Mouse (Mus musculus) myocyte (in vitro differentiated cells): Measurements from ENCODE around the gene Aif1l.

Experiments
- CEBPB ChIP-seq: IDR thresholded peaks from 2 replicates; pipeline ENCODE4 v1.6.1; 2011; ENCODE audit warnings: mild to moderate bottlenecking, moderate library complexity; ENCODE audit not compliant: poor library complexity, insufficient read depth, severe bottlenecking
- E2F4 ChIP-seq: IDR thresholded peaks from one replicate; pipeline ENCODE4 v1.6.1; 2011; ENCODE audit warnings: mild to moderate bottlenecking, control low read depth, moderate library complexity; ENCODE audit not compliant: insufficient read depth
- MAX ChIP-seq: IDR thresholded peaks from one replicate; pipeline ENCODE4 v1.6.1; 2011; ENCODE audit warnings: low read depth, mild to moderate bottlenecking, control low read depth
- MYOD1 ChIP-seq, 3 experiments: IDR thresholded peaks; one replicate each; pipeline ENCODE4 v1.6.1; 2011; ENCODE audit warnings: control low read depth in 2 of 3, low read depth in 2 of 3, mild to moderate bottlenecking in 2 of 3, moderate library complexity in 1 of 3; ENCODE audit not compliant: insufficient read length in 2 of 3, control insufficient read depth in 1 of 3
- MYOG ChIP-seq, 3 experiments: IDR thresholded peaks; one replicate each; pipeline ENCODE4 v1.6.1; 2011; ENCODE audit warnings: control low read depth in 2 of 3, low read depth in 2 of 3, mild to moderate bottlenecking in 2 of 3; ENCODE audit not compliant: insufficient read length in 2 of 3, control insufficient read depth in 1 of 3, insufficient read depth in 1 of 3
- POLR2A ChIP-seq: IDR thresholded peaks from one replicate; pipeline ENCODE4 v1.6.1; 2011; ENCODE audit warnings: low read depth, mild to moderate bottlenecking, control low read depth, moderate library complexity; ENCODE audit not compliant: insufficient read length
- POLR2AphosphoS2 ChIP-seq: IDR thresholded peaks from one replicate; pipeline ENCODE4 v1.6.1; 2011; ENCODE audit warnings: low read depth, control low read depth; ENCODE audit not compliant: insufficient read length
- REST ChIP-seq: IDR thresholded peaks from one replicate; pipeline ENCODE4 v1.6.1; 2011; ENCODE audit warnings: mild to moderate bottlenecking, control low read depth, moderate library complexity; ENCODE audit not compliant: insufficient read depth, insufficient read length
- SRF ChIP-seq: IDR thresholded peaks from one replicate; pipeline ENCODE4 v1.6.1; 2011; ENCODE audit warnings: low read depth; ENCODE audit not compliant: control insufficient read depth, insufficient read length
- TCF12 ChIP-seq: IDR thresholded peaks from one replicate; pipeline ENCODE4 v1.6.1; 2011; ENCODE audit warnings: mild to moderate bottlenecking, control low read depth; ENCODE audit not compliant: poor library complexity, insufficient read depth, severe bottlenecking
- TCF3 ChIP-seq: IDR thresholded peaks from one replicate; pipeline ENCODE4 v1.6.1; 2011; ENCODE audit warnings: low read depth, control low read depth; ENCODE audit not compliant: insufficient read length
- USF1 ChIP-seq: IDR thresholded peaks from one replicate; pipeline ENCODE4 v1.6.1; 2011; ENCODE audit warnings: low read depth, mild to moderate bottlenecking, control low read depth, moderate library complexity

- no peak for TF ChIP-seq POLR2A
- no peak for TF ChIP-seq USF1
- no peak for TF ChIP-seq POLR2AphosphoS2
- peak; percentile 35 for TF ChIP-seq TCF3
- TF ChIP-seq SRF, result no peak
- no peak for TF ChIP-seq REST
- peak; percentile 60 to 96 (median 61) for TF ChIP-seq MYOG (IDR thresholded peaks at IDR 0.05; ENCODE audit: control insufficient read depth in 1 of 3, insufficient read depth in 1 of 3, insufficient read length in 2 of 3, low read depth in 2 of 3)
- TF ChIP-seq TCF12, result peak; percentile 46
- no peak for TF ChIP-seq MAX
- no peak for TF ChIP-seq CEBPB
- no peak for TF ChIP-seq E2F4
- TF ChIP-seq MYOD1 (IDR thresholded peaks at IDR 0.05; ENCODE audit: control insufficient read depth in 1 of 3, insufficient read length in 2 of 3, low read depth in 2 of 3), result peak; percentile 26 to 98 (median 91)
Observed at GRCm38 (mm10) chr2:31952725-31953124, 2.8 kb downstream of the Aif1l start.
